Mouse (Mus musculus) midbrain, embryonic 11.5 days (tissue): ENCODE measurements around the gene Ube2l6. TPM values are rescaled to one million over a fixed set of nuclear protein-coding genes. Genes with fewer than 3 reads are reported as not detected.

ENCODE experiments used
- ATAC-seq: fragments of 200-750 bp; cut with Nextera tagmentation; 2 replicates; pipeline ENCODE4 v1.8.0; 2017; ENCODE audit warnings: moderate TSS enrichment, moderate library complexity; ENCODE audit not compliant: low FRiP score
- DNase-seq: peaks from one replicate; pipeline ENCODE4 v3.0.0; 2015; ENCODE audit warnings: low spot score; ENCODE audit errors: missing footprints
- H3K27ac ChIP-seq: fragments of 300-500 bp; sonication (generic); 2 replicates; pipeline ENCODE4 v1.5.1; 2014; ENCODE audit warnings: low read depth, low read length
- H3K27me3 ChIP-seq: fragments of 300-500 bp; sonication (generic); 2 replicates; pipeline ENCODE4 v1.6.1; 2014; ENCODE audit warnings: mild to moderate bottlenecking, low read length, moderate library complexity, mixed read lengths; ENCODE audit not compliant: control insufficient read depth, insufficient read depth
- H3K36me3 ChIP-seq: fragments of 300-500 bp; sonication (generic); 2 replicates; pipeline ENCODE4 v1.6.1; 2014; ENCODE audit warnings: mild to moderate bottlenecking, low read length, moderate library complexity, mixed read lengths; ENCODE audit not compliant: control insufficient read depth, insufficient read depth
- H3K4me1 ChIP-seq: fragments of 300-500 bp; sonication (generic); 2 replicates; pipeline ENCODE4 v1.6.1; 2014; ENCODE audit warnings: low read length; ENCODE audit not compliant: control insufficient read depth, insufficient read depth
- H3K4me2 ChIP-seq: fragments of 300-500 bp; sonication (generic); 2 replicates; pipeline ENCODE4 v1.6.1; 2014; ENCODE audit warnings: mild to moderate bottlenecking, moderate library complexity
- H3K4me3 ChIP-seq: fragments of 300-500 bp; sonication (generic); 2 replicates; pipeline ENCODE4 v1.5.1; 2014; ENCODE audit warnings: low read depth, low read length
- H3K9ac ChIP-seq: fragments of 300-500 bp; sonication (generic); 2 replicates; pipeline ENCODE4 v1.6.1; 2014; ENCODE audit warnings: low read length
- H3K9me3 ChIP-seq: fragments of 300-500 bp; sonication (generic); 2 replicates; pipeline ENCODE4 v1.6.1; 2016; ENCODE audit warnings: low read length; ENCODE audit not compliant: control insufficient read depth
- WGBS: fragments of 180-500 bp; shearing (Covaris S2); extraction: QIAGEN DNeasy Blood & Tissue Kit; methylation state at CpG from one replicate; pipeline ENCODE4 v1.1.7; 2014; 5-methylcytosine and 5-hydroxymethylcytosine counted together
- polyA plus RNA-seq: library from polyadenylated mRNA; unstranded; fragments of >200 nt; fragmentation: Nextera tagmentation; extraction: Ambion mirVana; gene quantifications from 2 replicates; pipeline ENCODE4 v1.2.1, GENCODE M21; 2014

Ube2l6 gene
- polyA plus RNA-seq, 1 experiment from 2014 or later = 39.5 TPM

DNA sequence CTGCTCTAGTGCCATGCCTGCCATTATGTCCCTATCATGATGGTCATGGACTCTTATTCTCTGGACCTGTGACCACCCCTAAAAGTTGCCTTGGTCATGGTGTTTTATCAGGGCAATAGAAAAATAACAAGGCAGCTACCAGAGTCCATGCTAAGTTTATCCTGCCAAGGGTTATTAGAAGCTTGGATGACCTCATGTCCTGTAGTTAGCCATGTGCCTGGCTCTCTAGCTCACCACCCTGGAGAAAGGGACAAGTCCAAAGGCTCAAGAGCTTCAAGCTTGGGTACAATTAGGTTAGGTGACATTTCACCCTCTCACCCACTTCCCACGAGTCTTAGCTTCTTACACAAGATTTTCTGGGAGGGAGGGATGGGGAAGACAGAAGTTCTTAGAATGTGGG is 35.8 kb upstream of the Ube2l6 start:
- H3K36me3 ChIP-seq = no peaks in the 10 kb centered on the region

DNA sequence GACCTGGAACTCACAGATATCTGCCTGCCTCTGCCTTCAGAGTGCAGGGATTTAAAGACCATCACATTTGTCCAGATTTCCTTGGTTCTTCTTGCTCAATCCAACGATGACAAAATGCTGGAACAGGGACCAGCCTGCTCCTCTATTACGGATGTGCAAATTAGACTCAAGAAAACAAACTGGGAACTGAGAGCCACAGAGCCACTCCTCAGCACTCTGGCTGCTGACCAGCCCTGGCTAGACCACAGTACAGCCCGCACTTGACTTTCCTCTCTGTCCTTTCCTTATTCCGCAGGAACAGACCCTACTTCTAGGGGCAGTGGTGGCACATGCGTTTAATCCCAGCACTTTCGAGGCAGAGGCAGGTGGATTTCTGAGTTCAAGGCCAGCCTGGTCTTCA is 28.1 kb upstream of the Ube2l6 start:
- no peak overlapping the region for H3K9ac ChIP-seq
- no peak for DNase-seq
- H3K4me3 ChIP-seq = no peak overlapping the region
- no peaks in the 10 kb centered on the region for H3K36me3 ChIP-seq
- H3K27me3 ChIP-seq = no peaks in the 10 kb centered on the region
- WGBS = 80% methylated on average over 6 of the region's 6 CpGs
- ATAC-seq = no peak
- peaks cover 9% of the 10 kb centered on the region for H3K4me1 ChIP-seq
- no peaks in the 10 kb centered on the region for H3K9me3 ChIP-seq
- H3K4me2 ChIP-seq = no peak overlapping the region
- no peak overlapping the region for H3K27ac ChIP-seq

More for the DNA sequence above, 35.8 kb upstream of the Ube2l6 start:
- no peak overlapping the region for H3K9ac ChIP-seq
- DNase-seq = no peak
- H3K4me3 ChIP-seq = no peak overlapping the region
- WGBS = 73% methylated on average over 1 of the region's 1 CpGs
- H3K27me3 ChIP-seq = no peaks in the 10 kb centered on the region
- no peak overlapping the region for H3K27ac ChIP-seq
- ATAC-seq = no peak
- no peaks in the 10 kb centered on the region for H3K9me3 ChIP-seq
- no peaks in the 10 kb centered on the region for H3K4me1 ChIP-seq
- no peak overlapping the region for H3K4me2 ChIP-seq

DNA sequence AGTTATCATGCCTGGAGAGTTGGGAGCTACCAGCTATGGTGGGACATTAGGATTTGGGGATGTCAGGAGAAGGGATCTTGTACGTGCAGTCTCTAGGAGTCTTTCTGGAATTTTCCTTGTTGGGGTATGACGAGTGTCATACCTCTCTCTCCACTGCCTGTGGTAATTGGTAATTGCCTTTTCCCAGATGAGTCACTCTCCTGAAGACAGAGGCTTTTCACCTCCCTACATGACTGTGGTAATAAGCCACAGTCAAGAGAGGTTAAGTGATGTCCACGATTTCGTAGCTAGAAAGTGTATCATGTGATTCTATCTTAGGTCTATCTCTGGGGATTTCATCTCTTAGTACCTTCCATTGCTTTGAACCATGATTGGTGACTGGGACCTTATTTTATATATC is 26.2 kb upstream of the Ube2l6 start:
- peaks cover 9% of the 10 kb centered on the region for H3K4me1 ChIP-seq
- H3K36me3 ChIP-seq = no peaks in the 10 kb centered on the region
- H3K27me3 ChIP-seq = no peaks in the 10 kb centered on the region
- no peak overlapping the region for H3K27ac ChIP-seq
- H3K9me3 ChIP-seq = no peaks in the 10 kb centered on the region
- H3K4me3 ChIP-seq = no peak overlapping the region
- ATAC-seq = no peak
- WGBS = 91% methylated on average over 4 of the region's 4 CpGs
- no peak overlapping the region for H3K4me2 ChIP-seq
- no peak overlapping the region for H3K9ac ChIP-seq
- DNase-seq = no peak

GRCm38 (mm10) chr2:84773195-84773594 is 25.4 kb upstream of the Ube2l6 start:
- Histone ChIP-seq H3K4me2 (no peak overlapping the region), H3K27me3 (no peaks in the 10 kb centered on the region), H3K9me3 (no peaks in the 10 kb centered on the region), H3K4me3 (no peak overlapping the region), H3K27ac (no peak overlapping the region), H3K9ac (no peak overlapping the region), H3K4me1 (peaks cover 9% of the 10 kb centered on the region), H3K36me3 (no peaks in the 10 kb centered on the region)
- 91% methylated on average over 5 of the region's 5 CpGs for WGBS
- no peak for DNase-seq
- no peak for ATAC-seq

DNA sequence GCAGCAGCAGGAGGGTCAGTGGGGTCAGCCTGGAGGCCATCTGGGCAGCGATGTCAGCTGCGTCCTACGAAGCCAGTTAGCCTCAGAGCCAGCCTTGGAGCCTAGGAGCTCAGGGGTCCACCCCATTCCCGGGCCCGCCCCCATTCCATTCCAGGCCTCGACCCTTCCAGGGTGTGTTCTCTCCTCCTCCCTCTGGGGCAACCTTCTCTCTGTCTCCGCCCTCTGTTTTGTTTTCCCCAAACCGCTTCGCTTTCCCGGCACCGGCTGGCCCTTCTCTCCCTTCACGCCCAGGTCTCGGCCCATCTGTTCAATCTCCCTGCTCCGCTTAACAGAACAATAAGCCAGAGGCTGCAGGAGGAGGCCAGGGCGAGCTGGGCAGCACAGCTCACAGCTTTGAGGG is 23.9 kb upstream of the Ube2l6 start:
- H3K4me2 ChIP-seq = peak overlapping the region; percentile 49
- H3K4me1 ChIP-seq = peaks cover 9% of the 10 kb centered on the region
- no peaks in the 10 kb centered on the region for H3K36me3 ChIP-seq
- under 1% methylated on average over 14 of the region's 15 CpGs for WGBS
- DNase-seq = peak; percentile 97
- no peaks in the 10 kb centered on the region for H3K9me3 ChIP-seq
- no peaks in the 10 kb centered on the region for H3K27me3 ChIP-seq
- H3K27ac ChIP-seq = peak overlapping the region; percentile 89
- ATAC-seq = peak; percentile 97
- peak overlapping the region; percentile 62 for H3K9ac ChIP-seq
- H3K4me3 ChIP-seq = peak overlapping the region; percentile 23

DNA sequence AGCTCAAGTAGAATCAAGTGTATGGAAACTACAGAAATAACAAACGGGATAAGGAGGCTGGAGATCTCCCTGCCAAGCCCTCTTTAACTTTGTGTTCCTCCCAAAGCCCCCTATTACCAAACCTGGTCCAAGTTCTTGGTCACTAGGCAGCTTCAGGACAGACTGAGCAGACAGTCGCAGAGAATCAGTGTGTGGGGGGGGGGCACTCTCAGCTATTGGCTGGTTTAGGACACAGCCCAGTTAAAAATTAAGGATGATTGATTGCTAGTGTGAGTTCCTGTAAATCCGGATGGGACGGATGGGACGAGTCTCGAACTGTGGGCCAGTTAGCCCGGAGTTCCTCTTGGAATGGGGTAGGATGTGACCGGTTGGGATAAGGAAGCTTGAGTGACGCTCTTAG is 23.4 kb upstream of the Ube2l6 start, which contains the start of gene Serping1:
Gene Serping1 (minus strand): TSS at position 204 of the 400 bp plus-strand sequence.
- H3K9me3 ChIP-seq = no peaks in the 10 kb centered on the region
- H3K9ac ChIP-seq = peak within 1 kb of the TSS; percentile 62
- no peaks in the 10 kb centered on the region for H3K36me3 ChIP-seq
- peak within 1 kb of the TSS; percentile 49 for H3K4me2 ChIP-seq
- peak within 1 kb of the TSS; percentile 23 for H3K4me3 ChIP-seq
- peaks cover 9% of the 10 kb centered on the region for H3K4me1 ChIP-seq
- ATAC-seq (peak; percentile 51), DNase-seq (peak; percentile 86)
- 69% methylated on average over 9 of the region's 9 CpGs for WGBS
- peak within 1 kb of the TSS; percentile 89 for H3K27ac ChIP-seq
- H3K27me3 ChIP-seq = no peaks in the 10 kb centered on the region

GRCm38 (mm10) chr2:84775665-84776064 is 23.0 kb upstream of the Ube2l6 start:
- peak overlapping the region; percentile 52; the same call in 1 of the 2 replicates for H3K27ac ChIP-seq

DNA sequence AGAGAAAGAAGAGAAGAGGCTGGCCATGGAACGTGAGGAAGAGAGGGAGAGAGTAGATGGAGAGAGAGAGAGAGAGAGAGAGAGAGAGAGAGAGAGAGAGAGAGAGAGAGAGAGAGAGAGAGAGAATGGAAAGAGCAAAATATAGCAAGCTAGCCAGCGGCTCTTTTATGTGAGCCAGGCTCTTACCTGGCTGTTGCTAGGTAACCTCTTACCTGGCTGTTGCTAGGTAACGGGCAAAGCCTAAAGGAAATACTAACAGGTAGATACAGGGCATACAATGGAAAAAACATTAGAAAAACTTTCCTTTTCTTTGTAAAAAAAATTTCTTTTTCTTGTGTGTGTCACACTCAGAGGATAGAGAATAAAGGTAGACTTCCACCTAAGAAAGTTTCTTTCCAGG is 20.9 kb upstream of the Ube2l6 start:
- no peak overlapping the region for H3K4me2 ChIP-seq
- no peaks in the 10 kb centered on the region for H3K9me3 ChIP-seq
- ATAC-seq (no peak), DNase-seq (no peak)
- peaks cover 9% of the 10 kb centered on the region for H3K4me1 ChIP-seq
- WGBS = 64% methylated on average over 3 of the region's 3 CpGs
- no peaks in the 10 kb centered on the region for H3K36me3 ChIP-seq
- no peaks in the 10 kb centered on the region for H3K27me3 ChIP-seq
- H3K4me3 ChIP-seq = no peak overlapping the region
- H3K9ac ChIP-seq = no peak overlapping the region
- H3K27ac ChIP-seq = no peak overlapping the region

More at GRCm38 (mm10) chr2:84775665-84776064, 23.0 kb upstream of the Ube2l6 start:
- peaks cover 9% of the 10 kb centered on the region for H3K4me1 ChIP-seq
- H3K9me3 ChIP-seq = no peaks in the 10 kb centered on the region
- no peak overlapping the region for H3K9ac ChIP-seq
- H3K36me3 ChIP-seq = no peaks in the 10 kb centered on the region
- H3K4me3 ChIP-seq = no peak overlapping the region
- ATAC-seq = no peak
- 83% methylated on average over 6 of the region's 6 CpGs for WGBS
- no peak overlapping the region for H3K4me2 ChIP-seq
- H3K27me3 ChIP-seq = no peaks in the 10 kb centered on the region
- no peak for DNase-seq

GRCm38 (mm10) chr2:84779210-84779609 is 19.4 kb upstream of the Ube2l6 start:
- Histone ChIP-seq H3K4me3 (no peak overlapping the region), H3K27me3 (no peaks in the 10 kb centered on the region), H3K36me3 (no peaks in the 10 kb centered on the region), H3K4me2 (no peak overlapping the region), H3K27ac (no peak overlapping the region), H3K9ac (no peak overlapping the region), H3K4me1 (peaks cover 6% of the 10 kb centered on the region), H3K9me3 (no peaks in the 10 kb centered on the region)
- DNase-seq = no peak
- WGBS = 54% methylated on average over 6 of the region's 6 CpGs
- no peak for ATAC-seq
